Mouse (Mus musculus) kidney, adult 2 months (tissue): ENCODE measurements around the gene Pappa2.

Experiments used
- CTCF ChIP-seq: fragments of 200-500 bp; conservative IDR thresholded peaks from 2 replicates; pipeline ENCODE4 v1.5.1; 2011; ENCODE audit warnings: low read depth, mild to moderate bottlenecking, control low read depth, low read length, moderate library complexity, mixed read lengths; ENCODE audit not compliant: insufficient read depth, insufficient read length
- POLR2A ChIP-seq: fragments of 200-500 bp; IDR thresholded peaks from one replicate; pipeline ENCODE4 v1.6.1; 2011; ENCODE audit warnings: low read depth, low read length, control low read depth

- no peak for TF ChIP-seq CTCF
- no peak for TF ChIP-seq POLR2A
These were observed 231.8 kb downstream of the Pappa2 start for GRCm38 (mm10) chr1:158748356-158749096.
